In genomic region chr3:34647688-34648087, GRCm38 (mm10) we compare ENCODE assay signal across 9 mouse cellular contexts. TPM values are rescaled to one million over a fixed set of nuclear protein-coding genes. Genes with fewer than 3 reads are reported as not detected.
DNase-seq lines count a peak whose midpoint lies in the region; ATAC-seq lines count a peak whose summit lies in the region.
"Had no signal": no experiment of that assay in that cellular context is flagged by ENCODE, and none has a peak within 500 bp of the region (broad histone marks: within the 10 kb centered on the region; RNA-seq: fewer than 3 reads in every experiment).

No protein-coding gene starts in this region.

- no peak overlapping the region for H3K4me2 ChIP-seq in kidney, embryonic 16.5 days (replicated peaks; ENCODE audit: low read depth, low read length)
- peak overlapping the region; percentile 78 for H3K4me2 ChIP-seq in forebrain, embryonic 11.5 days (ENCODE audit: low read depth, low read length, severe bottlenecking)
- peak overlapping the region; percentile 65 for H3K4me2 ChIP-seq in hindbrain, embryonic 14.5 days (replicated peaks)
- H3K4me2 ChIP-seq in limb, embryonic 11.5 days (ENCODE audit: low read depth, severe bottlenecking) = no peak overlapping the region
- H3K4me2 ChIP-seq in neural tube, embryonic 11.5 days (ENCODE audit: low read depth) = peak overlapping the region; percentile 81
- H3K4me2 ChIP-seq: liver, embryonic 13.5 days had no signal

- no peak for ATAC-seq in kidney, embryonic 16.5 days (ENCODE audit: low FRiP score, low TSS enrichment)
- no peak for ATAC-seq in forebrain, embryonic 11.5 days (replicated peaks; ENCODE audit: low FRiP score)
- ATAC-seq in hindbrain, embryonic 14.5 days (ENCODE audit: low FRiP score) = no peak
- ATAC-seq in limb, embryonic 11.5 days (ENCODE audit: insufficient number of reproducible peaks, low FRiP score, low TSS enrichment, low read depth) = no peak
- no peak for ATAC-seq in neural tube, embryonic 11.5 days (ENCODE audit: insufficient read depth, low FRiP score, low TSS enrichment)

- no peaks in the 10 kb centered on the region for H3K9me3 ChIP-seq in kidney, embryonic 16.5 days (ENCODE audit: low read length)
- no peaks in the 10 kb centered on the region for H3K9me3 ChIP-seq in forebrain, embryonic 11.5 days (ENCODE audit: control insufficient read depth, low read length)
- no peaks in the 10 kb centered on the region for H3K9me3 ChIP-seq in hindbrain, embryonic 14.5 days (ENCODE audit: control insufficient read depth, low read length)
- H3K9me3 ChIP-seq in limb, embryonic 11.5 days (ENCODE audit: control insufficient read depth, low read length) = no peaks in the 10 kb centered on the region
- H3K9me3 ChIP-seq in neural tube, embryonic 11.5 days (ENCODE audit: control insufficient read depth, low read length) = no peaks in the 10 kb centered on the region
- H3K9me3 ChIP-seq: liver, embryonic 13.5 days had no signal

- H3K27ac ChIP-seq in kidney, embryonic 16.5 days (ENCODE audit: low read length) = no peak overlapping the region
- peak overlapping the region; percentile 100 for H3K27ac ChIP-seq in forebrain, embryonic 11.5 days (ENCODE audit: low read depth, low read length)
- peak overlapping the region; percentile 84 for H3K27ac ChIP-seq in hindbrain, embryonic 14.5 days
- no peak overlapping the region for H3K27ac ChIP-seq in limb, embryonic 11.5 days (replicated peaks; ENCODE audit: low read depth, low read length)
- H3K27ac ChIP-seq in neural tube, embryonic 11.5 days (ENCODE audit: low read depth, low read length) = peak overlapping the region; percentile 91
- H3K27ac ChIP-seq: liver, embryonic 13.5 days had no signal

- H3K4me3 ChIP-seq in kidney, embryonic 16.5 days (ENCODE audit: low read length) = no peak overlapping the region
- peak overlapping the region; percentile 71; the same call in 1 of the 2 replicates for H3K4me3 ChIP-seq in forebrain, embryonic 11.5 days (ENCODE audit: low read depth, low read length)
- no peak overlapping the region for H3K4me3 ChIP-seq in hindbrain, embryonic 14.5 days (replicated peaks; ENCODE audit: low read length)
- H3K4me3 ChIP-seq in limb, embryonic 11.5 days (ENCODE audit: low read depth, low read length) = no peak overlapping the region
- H3K4me3 ChIP-seq in neural tube, embryonic 11.5 days (ENCODE audit: low read depth, low read length) = no peak overlapping the region
- H3K4me3 ChIP-seq: liver, embryonic 13.5 days had no signal

- no peak overlapping the region for H3K9ac ChIP-seq in kidney, embryonic 16.5 days (replicated peaks; ENCODE audit: low read length)
- peak overlapping the region; percentile 81; the same call in 1 of the 2 replicates for H3K9ac ChIP-seq in forebrain, embryonic 11.5 days (ENCODE audit: low read length)
- 0 out of 2 replicates have a peak overlapping the region, but pooled peaks have one; percentile 5 for H3K9ac ChIP-seq in hindbrain, embryonic 14.5 days
- no peak overlapping the region for H3K9ac ChIP-seq in limb, embryonic 11.5 days (ENCODE audit: low read length)
- no peak overlapping the region for H3K9ac ChIP-seq in neural tube, embryonic 11.5 days (ENCODE audit: low read length)
- H3K9ac ChIP-seq: liver, embryonic 13.5 days had no signal

- H3K27me3 ChIP-seq in kidney, embryonic 16.5 days (ENCODE audit: insufficient read depth, low read length) = peaks cover 90% of the 10 kb centered on the region
- no peaks in the 10 kb centered on the region for H3K27me3 ChIP-seq in forebrain, embryonic 11.5 days (ENCODE audit: control insufficient read depth, insufficient read depth, low read length)
- H3K27me3 ChIP-seq in hindbrain, embryonic 14.5 days (ENCODE audit: control insufficient read depth, insufficient read depth, low read length) = peaks cover 60% of the 10 kb centered on the region
- peaks cover 86% of the 10 kb centered on the region for H3K27me3 ChIP-seq in limb, embryonic 11.5 days (ENCODE audit: control insufficient read depth, insufficient read depth, low read length)
- H3K27me3 ChIP-seq in neural tube, embryonic 11.5 days (ENCODE audit: control insufficient read depth, insufficient read depth, low read length) = peaks cover 28% of the 10 kb centered on the region

- H3K36me3 ChIP-seq in kidney, embryonic 16.5 days (ENCODE audit: insufficient read depth, low read length) = no peaks in the 10 kb centered on the region
- H3K36me3 ChIP-seq in forebrain, embryonic 11.5 days (ENCODE audit: control insufficient read depth, insufficient read depth, low read length) = no peaks in the 10 kb centered on the region
- no peaks in the 10 kb centered on the region for H3K36me3 ChIP-seq in hindbrain, embryonic 14.5 days (replicated peaks; ENCODE audit: control insufficient read depth, insufficient read depth)
- no peaks in the 10 kb centered on the region for H3K36me3 ChIP-seq in limb, embryonic 11.5 days (ENCODE audit: control insufficient read depth, insufficient read depth, low read length)
- H3K36me3 ChIP-seq in neural tube, embryonic 11.5 days (ENCODE audit: control insufficient read depth, insufficient read depth, low read length) = no peaks in the 10 kb centered on the region
- H3K36me3 ChIP-seq: liver, embryonic 13.5 days had no signal

- under 1% methylated on average over 14 of the region's 14 CpGs for WGBS in kidney, embryonic 16.5 days
- WGBS in forebrain, embryonic 11.5 days = under 1% methylated on average over 14 of the region's 14 CpGs
- WGBS in hindbrain, embryonic 14.5 days = under 1% methylated on average over 14 of the region's 14 CpGs
- WGBS in limb, embryonic 11.5 days = under 1% methylated on average over 14 of the region's 14 CpGs
- whole genome bisulfite sequencing in neural tube, embryonic 11.5 days = under 1% methylated on average over 14 of the region's 14 CpGs

- peak; percentile 47 for DNase-seq in kidney, adult 11 months
- DNase-seq in adrenal gland, postnatal 36 days = peak; percentile 83 to 88
- DNase-seq in forebrain, embryonic 11.5 days (ENCODE audit: low spot score) = peak; percentile 95
- peak; percentile 93 for DNase-seq in hindbrain, embryonic 14.5 days (ENCODE audit: low spot score)
- DNase-seq in limb, embryonic 11.5 days (ENCODE audit: low spot score) = peak; percentile 93
- peak; percentile 89 for DNase-seq in neural tube, embryonic 11.5 days (ENCODE audit: low spot score)
- peak; percentile 66 for DNase-seq in urinary bladder, postnatal 10 days (ENCODE audit: low spot score)
- DNase-seq: liver, embryonic 13.5 days had no signal

- peaks cover 25% of the 10 kb centered on the region for H3K4me1 ChIP-seq in kidney, embryonic 16.5 days (ENCODE audit: insufficient read depth, low read length)
- H3K4me1 ChIP-seq in forebrain, embryonic 11.5 days (replicated peaks; ENCODE audit: control insufficient read depth, insufficient read depth, low read length) = peaks cover 16% of the 10 kb centered on the region
- H3K4me1 ChIP-seq in hindbrain, embryonic 14.5 days (replicated peaks; ENCODE audit: control insufficient read depth, insufficient read depth, low read length) = peaks cover 15% of the 10 kb centered on the region; the same call in 1 of the 2 replicates
- peaks cover 11% of the 10 kb centered on the region for H3K4me1 ChIP-seq in limb, embryonic 11.5 days (ENCODE audit: control insufficient read depth, insufficient read depth, low read length)
- H3K4me1 ChIP-seq in neural tube, embryonic 11.5 days (ENCODE audit: control insufficient read depth, insufficient read depth, low read length) = peaks cover 7% of the 10 kb centered on the region

RNA-seq across cellular contexts. Expression of gene Sox2, which starts 2.5 kb away (rescaled TPM):
- polyA plus RNA-seq in kidney, embryonic 16.5 days (2015; fragmentation: Nextera tagmentation; extraction: Ambion mirVana) = not detected in 2 replicates
- under 1 TPM; 0.26 to 0.53 TPM for total RNA-seq in adrenal gland, postnatal 36 days (2021)
- polyA plus RNA-seq in forebrain, embryonic 11.5 days (2014; fragmentation: Nextera tagmentation; extraction: Ambion mirVana) = 57.7 and 67.3 TPM in 2 replicates
- 18.0 and 19.8 TPM in 2 replicates for polyA plus RNA-seq in hindbrain, embryonic 14.5 days (2014; fragmentation: Nextera tagmentation; extraction: Ambion mirVana)
- polyA plus RNA-seq in limb, embryonic 11.5 days (2014; fragmentation: Nextera tagmentation; extraction: Ambion mirVana) = 0.13 and 0.17 TPM in 2 replicates
- 32.5 and 36.8 TPM in 2 replicates for polyA plus RNA-seq in neural tube, embryonic 11.5 days (2014; fragmentation: Nextera tagmentation; extraction: Ambion mirVana)
- polyA plus RNA-seq: liver, embryonic 13.5 days had no signal

Comparison
In these comparisons a context has a peak if more than half of its experiments do, and no peak if none do; other contexts are left out.
1. H3K27ac ChIP-seq: peak in forebrain, embryonic 11.5 days (single experiment), hindbrain, embryonic 14.5 days (single experiment) and neural tube, embryonic 11.5 days (single experiment); none in kidney, embryonic 16.5 days (single experiment) and limb, embryonic 11.5 days (single experiment).
2. H3K4me2 ChIP-seq: peak in forebrain, embryonic 11.5 days (single experiment), hindbrain, embryonic 14.5 days (single experiment) and neural tube, embryonic 11.5 days (single experiment); none in kidney, embryonic 16.5 days (single experiment) and limb, embryonic 11.5 days (single experiment).
3. H3K9ac ChIP-seq: peak in forebrain, embryonic 11.5 days (single experiment) and hindbrain, embryonic 14.5 days (single experiment); none in kidney, embryonic 16.5 days (single experiment), limb, embryonic 11.5 days (single experiment) and neural tube, embryonic 11.5 days (single experiment).
4. RNA of gene Sox2, which starts 2.5 kb away (polyA plus RNA-seq): 57.7 to 67.3 TPM in forebrain, embryonic 11.5 days, 32.5 to 36.8 TPM in neural tube, embryonic 11.5 days and 18.0 to 19.8 TPM in hindbrain, embryonic 14.5 days; 0.13 to 0.17 TPM in limb, embryonic 11.5 days and not detected in kidney, embryonic 16.5 days; every median in the first group is over 10 times any median in the second.
5. Peak in every context shown above with its lines, with median percentiles within 50 percentile points of each other: DNase-seq.